Mouse (Mus musculus) limb, embryonic 12.5 days (tissue): ENCODE measurements around the gene Rnf150. TPM values are rescaled to one million over a fixed set of nuclear protein-coding genes. Genes with fewer than 3 reads are reported as not detected.
"Not testable (repeated sequence)": the region's sequence is repeated elsewhere in the genome, so short reads cannot be mapped to it uniquely, and the experiment has no call there.

Experiments used
- ATAC-seq: fragments of 200-750 bp; cut with Nextera tagmentation; 2 replicates; pipeline ENCODE4 v1.8.0; 2017; ENCODE audit warnings: low read depth, moderate TSS enrichment; ENCODE audit not compliant: insufficient number of reproducible peaks, insufficient read depth, low FRiP score, low TSS enrichment
- H3K27ac ChIP-seq: fragments of 300-500 bp; sonication (generic); 2 replicates; pipeline ENCODE4 v1.5.1; 2016; ENCODE audit warnings: mild to moderate bottlenecking, moderate library complexity
- H3K27me3 ChIP-seq: fragments of 300-500 bp; sonication (generic); 2 replicates; pipeline ENCODE4 v1.6.1; 2016; ENCODE audit warnings: mild to moderate bottlenecking, moderate library complexity
- H3K36me3 ChIP-seq: fragments of 300-500 bp; sonication (generic); 2 replicates; pipeline ENCODE4 v1.6.1; 2016; ENCODE audit warnings: mild to moderate bottlenecking, moderate library complexity
- H3K4me1 ChIP-seq: fragments of 300-500 bp; sonication (generic); replicated peaks from 2 replicates; pipeline ENCODE4 v1.6.1; 2016
- H3K4me2 ChIP-seq: fragments of 300-500 bp; sonication (generic); 2 replicates; pipeline ENCODE4 v1.6.1; 2016; ENCODE audit warnings: mild to moderate bottlenecking, moderate library complexity
- H3K4me3 ChIP-seq: fragments of 300-500 bp; sonication (generic); replicated peaks from 2 replicates; pipeline ENCODE4 v1.5.1; 2016; ENCODE audit warnings: mild to moderate bottlenecking
- H3K9ac ChIP-seq: fragments of 300-500 bp; sonication (generic); replicated peaks from 2 replicates; pipeline ENCODE4 v1.6.1; 2016; ENCODE audit warnings: mild to moderate bottlenecking, moderate library complexity
- H3K9me3 ChIP-seq: fragments of 300-500 bp; sonication (generic); 2 replicates; pipeline ENCODE4 v1.6.1; 2016; ENCODE audit warnings: mild to moderate bottlenecking, moderate library complexity
- WGBS: fragments of 180-500 bp; shearing (Covaris S2); methylation state at CpG from one replicate; pipeline ENCODE4 v1.1.7; 2016; 5-methylcytosine and 5-hydroxymethylcytosine counted together
- polyA plus RNA-seq: library from polyadenylated mRNA; unstranded; fragments of >200 nt; fragmentation: Nextera tagmentation; extraction: Ambion mirVana; gene quantifications from 2 replicates; pipeline ENCODE4 v1.2.1, GENCODE M21; 2016

The Rnf150 gene
- polyA plus RNA-seq, 1 experiment from 2014 or later = 2.7 TPM

- 82% methylated on average over 1 of the region's 1 CpGs for WGBS
- H3K4me2 ChIP-seq = no peak overlapping the region
- H3K4me1 ChIP-seq = peaks cover 15% of the 10 kb centered on the region
- no peak overlapping the region for H3K4me3 ChIP-seq
- no peak overlapping the region for H3K27ac ChIP-seq
- no peaks in the 10 kb centered on the region for H3K27me3 ChIP-seq
- no peaks in the 10 kb centered on the region for H3K9me3 ChIP-seq
- ATAC-seq = no peak
- no peaks in the 10 kb centered on the region for H3K36me3 ChIP-seq
- no peak overlapping the region for H3K9ac ChIP-seq
Measured at GRCm38 (mm10) chr8:83076621-83077020, 213.5 kb downstream of the Rnf150 start.

DNA sequence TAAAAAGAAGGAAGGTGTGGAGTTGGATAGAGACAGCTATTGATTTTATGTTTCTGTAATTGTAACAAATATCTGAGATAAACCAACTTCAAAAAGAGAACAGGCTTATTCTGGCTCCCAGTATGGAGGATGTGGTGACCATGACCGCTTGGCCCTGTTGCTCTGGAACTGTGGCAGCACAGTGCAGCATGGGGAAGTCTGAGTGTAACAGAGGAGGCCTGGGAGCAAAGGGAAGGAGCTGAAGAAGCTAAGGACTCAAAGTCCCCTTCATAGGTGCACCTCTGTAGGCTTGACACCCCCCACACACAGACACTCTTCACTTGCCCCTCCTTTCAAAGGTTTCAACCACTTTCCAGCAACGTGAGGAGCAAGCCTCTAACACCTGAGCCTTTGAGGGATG lies 214.2 kb downstream of the Rnf150 start:
- no peaks in the 10 kb centered on the region for H3K36me3 ChIP-seq
- H3K4me2 ChIP-seq = no peak overlapping the region
- no peak for ATAC-seq
- 77% methylated on average over 2 of the region's 2 CpGs for WGBS
- H3K4me1 ChIP-seq = peaks cover 15% of the 10 kb centered on the region
- H3K27me3 ChIP-seq = no peaks in the 10 kb centered on the region
- no peak overlapping the region for H3K9ac ChIP-seq
- no peaks in the 10 kb centered on the region for H3K9me3 ChIP-seq
- H3K4me3 ChIP-seq = no peak overlapping the region
- H3K27ac ChIP-seq = no peak overlapping the region

DNA sequence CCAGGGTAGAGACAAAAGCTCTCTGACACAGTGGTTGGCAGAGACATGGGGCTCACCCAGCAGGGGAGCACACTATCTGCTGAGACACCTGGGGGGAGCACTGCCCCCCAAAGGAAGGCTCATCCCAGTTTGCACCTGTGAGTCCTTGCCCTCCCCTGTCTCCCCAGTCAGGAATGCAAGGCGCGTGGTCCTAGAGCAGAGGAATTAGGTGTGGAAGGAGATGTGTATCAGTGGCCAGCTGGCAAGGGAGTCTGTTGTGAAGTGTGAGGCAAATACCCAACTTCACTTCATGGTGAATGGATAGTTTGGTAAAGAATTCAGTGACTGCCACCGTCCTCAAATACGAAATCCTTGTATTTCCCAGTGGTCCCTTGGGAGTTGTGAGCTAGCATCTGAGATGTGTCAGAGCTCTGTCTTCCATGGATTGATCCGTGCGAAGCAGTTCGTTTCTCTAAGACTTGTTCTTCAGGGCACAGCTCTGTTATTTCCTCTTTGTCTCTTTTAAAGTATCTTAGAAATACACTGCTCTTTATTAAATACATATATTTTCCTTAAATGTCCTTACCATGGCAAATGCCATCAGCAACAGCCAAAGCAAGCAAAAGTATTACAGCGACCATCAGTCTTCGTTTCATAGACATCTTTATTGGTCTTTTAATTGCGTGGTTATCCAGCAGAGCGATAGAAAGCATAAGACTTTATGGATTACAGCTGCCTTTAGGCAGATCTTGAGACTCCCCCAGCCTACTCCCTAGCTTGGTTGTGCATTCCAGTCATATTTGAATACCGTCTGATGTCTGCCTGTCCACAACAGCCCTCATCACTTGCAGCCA lies 215.8 kb downstream of the Rnf150 start:
- no peak overlapping the region for H3K4me2 ChIP-seq
- H3K4me1 ChIP-seq = peaks cover 15% of the 10 kb centered on the region
- ATAC-seq = no peak; the same call in 1 of the 2 replicates
- WGBS = 36% methylated on average over 12 of the region's 12 CpGs
- 0 out of 2 replicates have a peak overlapping the region, but pooled peaks have one; percentile 20 for H3K27ac ChIP-seq
- no peaks in the 10 kb centered on the region for H3K27me3 ChIP-seq
- no peak overlapping the region for H3K9ac ChIP-seq
- no peaks in the 10 kb centered on the region for H3K36me3 ChIP-seq
- no peaks in the 10 kb centered on the region for H3K9me3 ChIP-seq
- no peak overlapping the region for H3K4me3 ChIP-seq

- Histone ChIP-seq H3K27me3 (no peaks in the 10 kb centered on the region), H3K9me3 (no peaks in the 10 kb centered on the region), H3K36me3 (no peaks in the 10 kb centered on the region), H3K4me1 (peaks cover 15% of the 10 kb centered on the region), H3K4me3 (no peak overlapping the region), H3K27ac (no peak overlapping the region), H3K9ac (no peak overlapping the region), H3K4me2 (no peak overlapping the region)
- WGBS = 81% methylated on average over 5 of the region's 5 CpGs
- 0 out of 2 replicates have a peak, but pooled peaks have one; percentile 26 for ATAC-seq
Measured at GRCm38 (mm10) chr8:83079534-83079844, 216.3 kb downstream of the Rnf150 start.

DNA sequence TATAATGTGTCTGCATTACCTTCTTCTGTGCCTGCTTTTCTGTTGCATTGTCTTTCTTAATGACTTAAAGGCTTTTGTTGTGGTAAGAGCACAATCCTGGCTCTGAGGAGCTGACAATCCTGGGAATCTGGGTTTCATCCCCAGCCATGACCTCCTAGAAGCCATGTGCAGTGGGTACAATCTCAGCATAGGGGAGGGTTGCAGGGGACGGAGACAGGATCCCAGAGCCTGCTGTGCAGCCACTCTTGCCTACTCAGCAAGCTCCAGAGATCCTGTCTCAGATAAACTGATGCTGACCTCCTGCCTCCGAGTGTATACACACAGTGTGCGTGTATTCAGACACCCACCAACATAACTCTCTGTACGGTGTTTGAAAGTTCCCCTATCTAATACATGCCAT lies 218.1 kb downstream of the Rnf150 start:
- peaks cover 15% of the 10 kb centered on the region for H3K4me1 ChIP-seq
- H3K36me3 ChIP-seq = no peaks in the 10 kb centered on the region
- H3K27ac ChIP-seq = no peak overlapping the region
- 0 out of 2 replicates have a peak, but pooled peaks have one; percentile 20 for ATAC-seq
- 68% methylated on average over 4 of the region's 4 CpGs for WGBS
- no peaks in the 10 kb centered on the region for H3K27me3 ChIP-seq
- H3K4me2 ChIP-seq = no peak overlapping the region
- H3K4me3 ChIP-seq = no peak overlapping the region
- no peak overlapping the region for H3K9ac ChIP-seq
- no peaks in the 10 kb centered on the region for H3K9me3 ChIP-seq

GRCm38 (mm10) chr8:83081806-83082205 lies 218.7 kb downstream of the Rnf150 start:
- H3K9me3 ChIP-seq, H3K9ac ChIP-seq, H3K4me3 ChIP-seq, H3K27ac ChIP-seq, H3K36me3 ChIP-seq, H3K27me3 ChIP-seq, H3K4me2 ChIP-seq, ATAC-seq: not testable (repeated sequence)
- WGBS = 83% methylated on average over 8 of the region's 8 CpGs
- H3K4me1 ChIP-seq = peaks cover 15% of the 10 kb centered on the region

GRCm38 (mm10) chr8:83082251-83082650 lies 219.1 kb downstream of the Rnf150 start:
- Histone ChIP-seq H3K27me3 (no peaks in the 10 kb centered on the region), H3K4me2 (no peak overlapping the region)
- WGBS = 77% methylated on average over 7 of the region's 7 CpGs

DNA sequence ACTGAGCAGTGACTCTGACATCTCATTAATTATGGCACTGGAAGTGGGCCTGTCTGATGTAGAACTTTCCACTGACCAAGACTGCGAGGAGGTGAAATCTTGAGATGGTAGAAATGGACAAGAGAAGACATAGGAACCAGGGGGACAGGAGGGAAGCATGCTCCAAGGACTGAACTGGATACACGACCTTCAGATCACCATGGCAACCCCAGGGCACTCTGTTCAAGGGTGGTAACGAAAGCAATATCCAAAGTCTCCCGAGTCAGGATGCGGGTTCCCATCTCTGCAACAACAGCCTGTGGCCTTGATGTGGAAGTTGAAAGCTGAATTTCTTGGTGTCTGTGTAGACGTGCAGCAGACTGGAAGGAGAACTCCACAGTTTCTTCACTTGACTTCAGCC lies 220.3 kb downstream of the Rnf150 start:
- H3K4me3 ChIP-seq = no peak overlapping the region
- no peak overlapping the region for H3K9ac ChIP-seq
- 83% methylated on average over 6 of the region's 6 CpGs for whole genome bisulfite sequencing
- peaks cover 12% of the 10 kb centered on the region for H3K4me1 ChIP-seq
- H3K4me2 ChIP-seq = no peak overlapping the region
- no peak for ATAC-seq
- no peaks in the 10 kb centered on the region for H3K36me3 ChIP-seq
- no peak overlapping the region for H3K27ac ChIP-seq
- H3K27me3 ChIP-seq = no peaks in the 10 kb centered on the region
- no peaks in the 10 kb centered on the region for H3K9me3 ChIP-seq

More at GRCm38 (mm10) chr8:83082251-83082650, 219.1 kb downstream of the Rnf150 start:
- no peak for ATAC-seq
- Histone ChIP-seq H3K4me3 (no peak overlapping the region), H3K4me1 (peaks cover 15% of the 10 kb centered on the region), H3K9ac (no peak overlapping the region), H3K27ac (no peak overlapping the region), H3K9me3 (no peaks in the 10 kb centered on the region), H3K36me3 (no peaks in the 10 kb centered on the region)

GRCm38 (mm10) chr8:83085581-83085980 lies 222.4 kb downstream of the Rnf150 start:
- H3K36me3 ChIP-seq = no peaks in the 10 kb centered on the region
- no peak overlapping the region for H3K27ac ChIP-seq
- H3K9me3 ChIP-seq = no peaks in the 10 kb centered on the region
- H3K27me3 ChIP-seq = no peaks in the 10 kb centered on the region
- H3K4me2 ChIP-seq = no peak overlapping the region
- no peak for ATAC-seq
- H3K4me3 ChIP-seq = no peak overlapping the region
- H3K9ac ChIP-seq = no peak overlapping the region
- no peaks in the 10 kb centered on the region; the same call in 1 of the 2 replicates for H3K4me1 ChIP-seq
- 75% methylated on average over 3 of the region's 3 CpGs for WGBS

GRCm38 (mm10) chr8:83086625-83087024 lies 223.5 kb downstream of the Rnf150 start:
- Histone ChIP-seq H3K27ac (no peak overlapping the region), H3K4me1 (no peaks in the 10 kb centered on the region), H3K9me3 (no peaks in the 10 kb centered on the region), H3K4me2 (no peak overlapping the region), H3K4me3 (no peak overlapping the region), H3K27me3 (no peaks in the 10 kb centered on the region), H3K9ac (no peak overlapping the region), H3K36me3 (no peaks in the 10 kb centered on the region)
- WGBS = 88% methylated on average over 8 of the region's 8 CpGs
- no peak for ATAC-seq

GRCm38 (mm10) chr8:83087604-83088003 lies 224.4 kb downstream of the Rnf150 start:
- ATAC-seq = no peak
- Histone ChIP-seq H3K36me3 (no peaks in the 10 kb centered on the region), H3K4me2 (no peak overlapping the region), H3K27me3 (no peaks in the 10 kb centered on the region), H3K9ac (no peak overlapping the region), H3K9me3 (no peaks in the 10 kb centered on the region), H3K4me1 (no peaks in the 10 kb centered on the region), H3K27ac (no peak overlapping the region), H3K4me3 (no peak overlapping the region)

- Histone ChIP-seq H3K36me3 (no peaks in the 10 kb centered on the region), H3K9ac (no peak overlapping the region), H3K4me3 (no peak overlapping the region), H3K4me1 (no peaks in the 10 kb centered on the region), H3K4me2 (no peak overlapping the region), H3K27me3 (no peaks in the 10 kb centered on the region), H3K9me3 (no peaks in the 10 kb centered on the region), H3K27ac (no peak overlapping the region)
- 62% methylated on average over 6 of the region's 6 CpGs for WGBS
- ATAC-seq = no peak
Measured at GRCm38 (mm10) chr8:83088156-83088555, 225.0 kb downstream of the Rnf150 start.
